Mouse (Mus musculus) right cerebral cortex, postnatal 4 days (tissue): ENCODE data around the gene Cux1.
A peak's percentile ranks its signal among the peaks of the same experiment; 100 is the strongest.

Experiments
- DNase-seq: peaks from one replicate; pipeline ENCODE4 v3.0.0-alpha.2; 2022

Gene Cux1

GRCm38 (mm10) chr5:136296911-136297310 is 270.4 kb downstream of the Cux1 start:
- no peak for DNase-seq

DNA sequence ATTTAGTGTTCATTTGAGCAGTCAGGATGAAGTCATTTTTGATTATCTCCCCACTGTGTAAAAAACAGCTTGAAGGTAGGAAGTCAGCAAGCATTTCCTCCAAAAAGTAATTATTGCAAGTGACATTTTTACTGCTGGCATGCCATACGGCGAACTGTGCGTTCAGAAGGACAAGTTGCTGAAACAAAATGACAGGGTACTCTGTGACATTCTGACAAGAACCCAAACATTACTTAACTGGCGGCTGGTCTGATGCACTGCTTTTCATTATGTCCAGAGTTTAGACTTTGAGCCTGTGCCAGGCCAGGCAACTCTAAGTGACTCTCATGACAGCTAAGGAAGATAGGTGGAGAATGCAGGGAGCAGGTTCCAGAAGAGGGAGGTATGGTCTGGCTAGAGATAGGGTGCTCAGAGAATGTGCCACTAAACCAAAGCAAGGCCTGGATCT is 274.3 kb downstream of the Cux1 start:
- no peak for DNase-seq

DNA sequence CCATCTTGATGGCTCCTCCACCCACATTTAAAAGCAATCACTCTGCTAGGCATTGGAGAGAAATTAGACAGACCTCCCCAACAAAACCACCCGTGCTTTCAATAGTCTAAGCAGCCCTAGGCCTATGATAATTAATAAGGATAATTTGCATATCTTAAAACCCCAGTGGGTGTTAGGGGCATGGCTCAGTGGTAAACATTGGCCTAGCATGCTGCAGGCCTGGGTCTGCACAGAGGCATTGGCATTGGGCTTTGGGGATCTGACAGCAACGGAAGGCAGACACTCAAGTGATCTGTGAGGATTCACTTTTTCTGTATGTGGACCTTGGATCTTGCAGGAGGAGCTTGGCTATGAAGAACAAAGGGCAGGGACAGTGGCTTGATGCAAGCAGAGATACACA is 274.9 kb downstream of the Cux1 start:
- DNase-seq, result no peak

DNA sequence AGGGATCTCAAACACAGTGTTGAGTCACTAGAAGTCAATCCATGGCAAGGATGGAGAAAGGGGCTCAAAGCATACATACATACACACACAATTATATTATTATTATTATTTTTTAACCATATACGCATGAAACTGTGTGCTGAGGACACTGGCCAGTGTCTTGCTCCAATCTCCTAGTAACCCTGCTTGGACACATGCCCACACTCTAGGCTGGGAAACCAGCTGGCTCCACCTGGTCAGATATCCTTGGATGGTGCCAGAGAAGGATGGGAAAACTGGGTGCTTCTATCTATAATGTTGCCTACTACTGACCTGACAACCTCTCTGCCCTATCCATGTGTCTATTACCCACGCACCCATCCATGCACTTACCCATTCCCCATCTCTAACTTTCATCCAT is 275.7 kb downstream of the Cux1 start:
- DNase-seq, result no peak

DNA sequence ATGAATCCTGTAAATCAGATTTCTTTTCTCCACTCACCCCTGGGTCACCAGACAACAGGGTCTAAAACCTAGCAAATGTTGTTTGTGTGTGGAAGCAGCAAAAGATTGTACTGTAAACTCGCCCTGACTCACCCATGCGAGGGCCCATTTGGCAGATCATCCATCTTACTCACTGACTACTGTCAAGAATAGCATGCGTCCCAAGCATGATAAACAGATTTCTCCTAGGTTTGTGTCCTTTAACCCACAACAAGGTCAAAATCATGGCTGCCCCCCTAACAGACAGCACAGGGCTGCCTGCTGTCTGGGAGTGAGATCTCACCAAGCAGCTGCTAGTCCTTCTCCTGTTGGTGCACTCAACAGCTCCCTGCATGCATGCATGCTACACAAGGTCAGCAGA is 277.5 kb downstream of the Cux1 start:
- DNase-seq, result no peak

GRCm38 (mm10) chr5:136288351-136289081 is 278.8 kb downstream of the Cux1 start:
- no peak for DNase-seq

- no peak for DNase-seq
Measured at GRCm38 (mm10) chr5:136286566-136286965, 280.7 kb downstream of the Cux1 start.

DNA sequence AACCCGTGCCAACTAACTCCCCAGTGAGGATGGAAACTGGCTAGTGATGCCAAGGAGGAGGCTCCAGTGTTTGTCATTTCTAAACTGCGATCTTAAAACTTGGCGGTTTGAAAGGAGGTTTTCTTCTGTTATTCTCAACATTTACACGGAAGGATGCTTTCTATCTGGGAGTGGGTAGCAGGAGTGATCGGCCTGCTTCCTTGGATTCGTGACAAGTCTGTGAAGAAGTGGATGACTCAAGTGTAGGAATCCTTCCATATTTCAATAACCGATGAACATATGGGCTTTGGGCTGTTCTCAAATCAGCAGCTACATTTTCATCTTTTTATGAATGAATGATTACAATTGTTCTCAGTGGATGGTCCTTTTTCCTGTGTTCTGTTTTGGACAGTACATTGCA is 282.2 kb downstream of the Cux1 start:
- DNase-seq, result no peak

- peak; percentile 30 for DNase-seq
Measured at GRCm38 (mm10) chr5:136281351-136281750, 285.9 kb downstream of the Cux1 start.

DNA sequence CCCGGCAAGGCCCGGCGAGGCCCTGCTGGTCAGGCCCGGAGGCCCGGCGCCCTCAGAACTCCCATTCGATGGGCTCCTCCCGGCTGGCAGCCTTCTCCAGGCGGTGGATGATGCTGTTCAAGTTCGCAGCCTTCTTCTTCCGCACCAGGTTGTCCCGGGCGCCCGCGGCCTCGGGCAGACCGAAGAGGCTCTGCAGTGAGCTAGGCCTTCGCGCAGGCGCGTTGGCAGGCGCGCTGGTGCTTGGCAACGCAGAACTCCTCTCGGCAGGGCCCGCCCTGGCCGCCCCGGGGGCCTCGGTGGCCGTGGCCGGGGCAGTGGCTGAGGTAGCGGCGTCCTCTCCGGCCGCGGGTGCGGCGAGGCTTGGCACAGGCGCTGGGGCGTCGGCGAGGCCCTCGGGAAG is 292.6 kb downstream of the Cux1 start:
- no peak for DNase-seq

- DNase-seq, result no peak
Measured at GRCm38 (mm10) chr5:136269937-136270336, 297.4 kb downstream of the Cux1 start.

DNA sequence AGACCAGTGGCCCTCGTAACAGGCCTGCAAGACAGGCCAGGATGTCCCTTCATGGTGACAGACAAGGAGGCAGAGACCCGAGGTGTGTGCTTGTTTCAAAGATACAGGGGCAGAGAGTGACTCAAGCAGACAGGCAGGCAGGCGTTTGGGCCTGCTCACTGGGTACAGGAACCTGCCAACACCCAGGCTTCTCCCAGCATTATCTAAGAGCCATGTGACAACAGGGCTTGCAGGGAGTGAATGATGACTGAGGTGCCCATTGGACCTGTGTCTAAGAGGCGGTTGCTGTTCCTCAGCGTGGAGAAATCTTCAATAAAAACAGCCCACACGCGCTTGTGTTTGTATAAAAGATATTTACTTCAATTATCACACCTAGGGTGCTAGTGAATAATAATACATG is 301.2 kb downstream of the Cux1 start:
- DNase-seq, result no peak

DNA sequence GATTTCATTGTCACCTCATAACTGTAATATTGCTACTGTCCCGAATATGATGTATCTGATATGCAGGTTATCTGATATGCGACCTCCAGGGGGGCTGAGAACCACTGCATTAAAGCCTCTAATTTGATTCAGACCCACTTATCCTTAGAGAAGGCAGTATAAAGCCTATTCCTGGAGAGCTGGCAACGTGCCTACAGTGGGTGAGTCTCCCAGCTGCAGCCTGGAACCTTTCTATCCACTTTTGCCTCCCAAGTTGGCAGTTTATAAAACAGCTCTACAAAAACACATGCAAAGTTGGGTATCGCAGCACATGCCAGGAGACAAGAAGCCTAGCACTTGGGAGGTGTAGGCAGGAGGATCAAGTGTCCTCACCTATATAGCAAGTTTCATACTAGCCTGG is 303.9 kb downstream of the Cux1 start:
- DNase-seq, result peak; percentile 67

GRCm38 (mm10) chr5:136258919-136259318 is 308.4 kb downstream of the Cux1 start:
- peak; percentile 86 for DNase-seq

GRCm38 (mm10) chr5:136252899-136253298 is 314.4 kb downstream of the Cux1 start:
- peak; percentile 84 for DNase-seq

DNA sequence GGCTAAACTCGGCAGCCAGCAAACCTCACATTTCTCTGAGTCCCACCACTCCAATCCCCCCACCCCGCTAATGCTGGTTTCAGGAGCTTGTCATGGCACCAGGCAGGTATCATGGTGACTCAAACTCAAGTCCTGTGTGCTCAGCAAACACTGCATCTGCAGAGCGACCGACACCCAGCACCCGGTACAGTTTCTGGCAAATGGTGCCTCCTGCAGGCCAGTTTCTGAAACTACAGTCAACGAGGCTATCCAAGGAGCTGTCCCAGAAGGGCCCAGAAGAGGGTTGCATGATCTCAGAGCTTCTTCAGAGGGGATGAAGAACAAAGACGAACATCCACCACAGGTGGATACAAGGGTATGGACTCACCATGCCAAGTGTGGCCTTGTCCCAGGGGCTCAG is 316.3 kb downstream of the Cux1 start:
- no peak for DNase-seq

- DNase-seq, result no peak
Measured at GRCm38 (mm10) chr5:136248441-136248840, 318.8 kb downstream of the Cux1 start.

GRCm38 (mm10) chr5:136246452-136246838 is 320.8 kb downstream of the Cux1 start, which contains the start of gene Sh2b2:
Sh2b2 (minus strand) TSS chr5:136246556.
- no peak for DNase-seq

GRCm38 (mm10) chr5:136245541-136246451 is 321.5 kb downstream of the Cux1 start:
- DNase-seq, result no peak

GRCm38 (mm10) chr5:136244762-136245540 is 322.3 kb downstream of the Cux1 start:
- DNase-seq, result peak; percentile 96

DNA sequence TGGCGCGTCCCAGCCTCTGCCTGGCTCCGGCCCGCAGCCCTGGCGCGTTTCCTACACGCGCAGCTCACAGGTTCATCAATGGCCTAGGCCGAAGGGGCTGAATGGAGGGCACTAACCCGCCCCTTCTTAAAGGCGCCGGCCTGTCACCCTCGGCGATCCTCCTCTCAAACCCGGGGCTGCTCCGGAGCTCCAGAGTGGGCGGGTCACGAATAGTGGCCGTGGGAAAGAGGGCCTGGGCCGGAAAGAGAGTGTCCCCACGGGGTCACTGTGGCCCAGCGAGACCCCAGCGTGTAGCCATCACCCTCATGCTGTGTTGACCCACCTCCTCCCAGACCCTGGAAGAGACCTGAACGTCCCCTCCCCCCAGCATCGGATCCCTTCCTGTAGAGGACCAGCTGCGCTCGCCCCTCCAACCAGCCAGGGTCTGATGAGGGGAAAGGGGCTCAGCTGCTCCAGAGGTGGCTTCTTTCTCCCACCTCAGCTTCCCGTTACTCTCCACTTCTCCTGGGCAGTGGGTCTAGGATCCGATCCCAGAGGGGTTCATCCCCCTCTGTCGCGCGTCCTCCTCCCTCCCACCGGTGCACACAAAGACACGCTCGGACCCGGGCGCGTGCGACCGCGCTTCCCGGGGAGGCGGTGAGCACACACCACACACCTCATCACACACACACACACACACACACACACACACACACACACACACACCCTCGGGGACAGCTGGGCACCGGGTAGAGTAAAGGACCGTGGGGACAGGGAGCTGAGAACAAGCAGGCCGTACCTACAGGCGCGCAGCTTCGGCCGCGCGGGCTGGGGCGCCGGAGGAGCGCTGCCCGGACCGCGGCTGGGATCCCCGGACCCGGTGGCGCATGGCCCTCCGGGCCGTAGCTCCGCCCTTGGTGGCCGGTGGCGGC is 323.2 kb downstream of the Cux1 start:
- peak; percentile 56 for DNase-seq

GRCm38 (mm10) chr5:136241161-136241560 is 326.1 kb downstream of the Cux1 start:
- no peak for DNase-seq
